Mouse (Mus musculus) lung, adult 18-20 months (tissue): ENCODE data around the gene Ift172.

Experiments used
- DNase-seq, 2 experiments: peaks; one replicate each; pipeline ENCODE4 v3.0.0; 2022; ENCODE audit warnings: mixed read lengths in 2 of 2

The Ift172 gene

DNA sequence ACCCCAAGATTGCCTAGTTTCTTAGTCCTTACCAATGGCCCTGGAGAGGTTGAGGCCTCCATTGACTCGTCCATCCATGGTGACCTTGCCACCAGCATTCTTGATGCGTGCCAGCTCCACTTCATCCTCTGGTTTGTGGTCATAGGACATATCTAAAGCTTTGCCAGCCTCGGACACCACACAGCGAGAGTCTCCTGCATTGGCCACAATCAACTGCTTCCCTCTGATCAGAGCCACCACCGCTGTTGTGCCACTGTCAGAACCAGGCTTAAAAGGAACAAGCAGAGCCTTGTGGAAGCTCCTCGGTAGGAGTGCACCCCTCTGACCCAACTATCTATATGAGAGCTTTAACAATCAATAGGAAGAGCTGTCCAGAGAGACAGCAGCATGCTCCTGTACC lies 86.5 kb downstream of the Ift172 start:
- DNase-seq, result no peak

DNA sequence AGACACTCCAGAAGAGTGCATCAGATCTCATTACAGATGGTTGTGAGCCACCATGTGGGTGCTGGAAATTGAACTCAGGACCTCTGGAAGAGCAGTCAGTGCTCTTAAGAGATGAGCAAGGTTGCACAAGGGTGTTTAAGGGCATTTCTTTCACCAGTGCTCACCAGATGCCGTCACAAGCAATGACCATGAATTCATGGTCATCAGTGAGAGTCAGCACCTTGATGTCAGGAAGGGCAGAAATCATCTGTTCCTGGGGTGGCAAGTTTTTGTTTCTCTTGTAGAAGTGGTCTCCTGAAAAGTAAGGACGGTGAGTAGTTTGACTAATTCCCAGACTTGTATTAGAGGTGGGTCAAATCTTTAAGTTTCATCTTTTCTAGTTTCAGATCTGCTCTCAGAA lies 87.0 kb downstream of the Ift172 start:
- no peak for DNase-seq
